Mouse (Mus musculus) right cerebral cortex, postnatal 25 days (tissue): ENCODE data around the gene Dennd6a.

Experiments
- DNase-seq: peaks from one replicate; pipeline ENCODE4 v3.0.0; 2022

The Dennd6a gene

GRCm38 (mm10) chr14:26576255-26576780 lies 2.7 kb downstream of the Dennd6a start:
- no peak for DNase-seq

GRCm38 (mm10) chr14:26578791-26579191 lies 5.1 kb downstream of the Dennd6a start:
- no peak for DNase-seq

GRCm38 (mm10) chr14:26579346-26580343 lies 6.0 kb downstream of the Dennd6a start:
- DNase-seq = peak; percentile 88

GRCm38 (mm10) chr14:26583645-26584044 lies 10.0 kb downstream of the Dennd6a start:
- DNase-seq = no peak

- DNase-seq = no peak
These were observed 13.5 kb downstream of the Dennd6a start for GRCm38 (mm10) chr14:26587116-26587515.

- DNase-seq = no peak
These were observed 17.7 kb downstream of the Dennd6a start for GRCm38 (mm10) chr14:26591353-26591752.

GRCm38 (mm10) chr14:26593281-26593895 lies 19.7 kb downstream of the Dennd6a start:
- no peak for DNase-seq

- no peak for DNase-seq
These were observed 21.5 kb downstream of the Dennd6a start for GRCm38 (mm10) chr14:26595167-26595566.

GRCm38 (mm10) chr14:26595695-26596365 lies 22.2 kb downstream of the Dennd6a start:
- DNase-seq = no peak

GRCm38 (mm10) chr14:26605354-26605753 lies 31.7 kb downstream of the Dennd6a start:
- no peak for DNase-seq

GRCm38 (mm10) chr14:26609674-26610073 lies 36.0 kb downstream of the Dennd6a start:
- DNase-seq = no peak

- DNase-seq = no peak
These were observed 37.0 kb downstream of the Dennd6a start for GRCm38 (mm10) chr14:26610689-26611088.

- no peak for DNase-seq
These were observed 51.6 kb downstream of the Dennd6a start for GRCm38 (mm10) chr14:26625301-26625700.

GRCm38 (mm10) chr14:26626605-26627140 lies 53.0 kb downstream of the Dennd6a start:
- DNase-seq = no peak

GRCm38 (mm10) chr14:26637025-26637850 lies 63.6 kb downstream of the Dennd6a start:
- DNase-seq = peak; percentile 17

- peak; percentile 99 for DNase-seq
These were observed 64.4 kb downstream of the Dennd6a start, which contains the start of gene Arf4 for GRCm38 (mm10) chr14:26637851-26638707. TSS of gene Arf4 (plus strand) at chr14:26638074.

GRCm38 (mm10) chr14:26638708-26639084 lies 65.0 kb downstream of the Dennd6a start:
- DNase-seq = peak; percentile 49

- DNase-seq = no peak
These were observed 65.6 kb downstream of the Dennd6a start for GRCm38 (mm10) chr14:26639251-26639650.

- DNase-seq = no peak
These were observed 66.3 kb downstream of the Dennd6a start for GRCm38 (mm10) chr14:26639961-26640360.

- no peak for DNase-seq
These were observed 69.5 kb downstream of the Dennd6a start for GRCm38 (mm10) chr14:26643006-26643624.
